Mouse (Mus musculus): ENCODE data around the gene Casp9. TPM values are rescaled to one million over a fixed set of nuclear protein-coding genes. Genes with fewer than 3 reads are reported as not detected.

Gene Casp9
- polyA plus RNA-seq, 1 experiment = 15.2 TPM

DNA sequence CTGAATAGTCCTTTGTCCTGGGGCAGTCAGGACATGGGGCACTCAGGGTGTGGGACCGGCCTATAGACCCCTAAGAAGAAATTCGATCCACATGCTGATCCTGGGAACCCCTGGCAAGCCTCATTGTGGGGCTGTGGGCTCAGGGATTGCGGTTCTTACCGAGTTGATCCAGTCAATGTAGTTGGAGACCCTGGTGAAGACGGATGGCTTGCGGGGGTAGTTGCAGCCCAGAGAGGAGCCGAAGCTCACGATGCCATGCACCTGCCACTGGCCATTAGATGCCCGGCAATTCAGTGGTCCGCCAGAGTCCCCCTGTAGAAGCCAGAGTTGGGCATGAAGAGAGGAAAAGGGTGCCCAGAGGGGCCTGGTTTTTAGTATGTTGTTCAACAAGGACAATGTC, 24.3 kb downstream of the Casp9 start:
- no peaks in the 10 kb centered on the region for H3K27me3 ChIP-seq (ENCODE audit: control insufficient read depth, insufficient read depth, insufficient read length)
- TF ChIP-seq TCF12 (IDR thresholded peaks at IDR 0.05; ENCODE audit: insufficient read depth, poor library complexity, severe bottlenecking) = no peak
- TF ChIP-seq SRF (IDR thresholded peaks at IDR 0.05; ENCODE audit: control insufficient read depth, insufficient read length, low read depth) = no peak
- no peak for TF ChIP-seq CEBPB (IDR thresholded peaks at IDR 0.05; ENCODE audit: insufficient read depth, poor library complexity, severe bottlenecking)
- no peak for TF ChIP-seq REST (IDR thresholded peaks at IDR 0.05; ENCODE audit: insufficient read depth, insufficient read length)
- no peak for TF ChIP-seq MAX (IDR thresholded peaks at IDR 0.05; ENCODE audit: low read depth)
- TF ChIP-seq POLR2A (IDR thresholded peaks at IDR 0.05; ENCODE audit: insufficient read length, low read depth) = no peak
- TF ChIP-seq USF1 (IDR thresholded peaks at IDR 0.05; ENCODE audit: low read depth) = no peak
- TF ChIP-seq E2F4 (IDR thresholded peaks at IDR 0.05; ENCODE audit: insufficient read depth) = no peak
- no peak for TF ChIP-seq POLR2AphosphoS2 (IDR thresholded peaks at IDR 0.05; ENCODE audit: insufficient read length, low read depth)
- TF ChIP-seq MYOG (IDR thresholded peaks at IDR 0.05; ENCODE audit: control insufficient read depth in 1 of 3, insufficient read depth in 1 of 3, insufficient read length in 2 of 3, low read depth in 2 of 3) = no peak
- no peak for TF ChIP-seq MYOD1 (IDR thresholded peaks at IDR 0.05; ENCODE audit: control insufficient read depth in 1 of 3, insufficient read length in 2 of 3, low read depth in 2 of 3)
- TF ChIP-seq TCF3 (IDR thresholded peaks at IDR 0.05; ENCODE audit: insufficient read length, low read depth) = no peak

DNA sequence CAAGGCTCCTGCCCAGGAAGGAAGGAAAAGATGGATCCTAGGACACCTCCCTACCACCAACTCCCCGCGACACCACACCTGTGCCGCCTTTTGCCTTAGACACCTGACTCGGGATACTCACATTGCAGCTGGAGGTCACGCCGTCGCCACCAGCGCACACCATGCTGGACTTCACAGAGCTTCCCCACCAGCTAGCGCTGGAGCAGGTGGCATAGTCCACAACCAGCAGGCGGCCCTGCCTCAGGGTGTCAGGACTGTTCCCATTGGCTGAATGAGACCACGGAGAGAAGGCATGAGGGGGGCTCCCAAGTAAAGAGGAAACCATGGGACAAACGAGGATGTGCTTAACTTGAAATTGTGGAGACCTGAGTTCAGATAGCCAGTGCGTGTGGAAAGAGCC, 25.4 kb downstream of the Casp9 start:
- no peak for TF ChIP-seq POLR2A (IDR thresholded peaks at IDR 0.05; ENCODE audit: insufficient read length, low read depth)
- no peak for TF ChIP-seq MAX (IDR thresholded peaks at IDR 0.05; ENCODE audit: low read depth)
- TF ChIP-seq CEBPB (IDR thresholded peaks at IDR 0.05; ENCODE audit: insufficient read depth, poor library complexity, severe bottlenecking) = no peak
- Histone ChIP-seq H3K79me2 (ENCODE audit: control insufficient read depth, insufficient read depth) (no peaks in the 10 kb centered on the region), H3K4me2 (ENCODE audit: low read depth) (no peak overlapping the region), H3K27me3 (ENCODE audit: control insufficient read depth, insufficient read depth, insufficient read length) (no peaks in the 10 kb centered on the region), H3K4me3 (no peak overlapping the region), H3K36me3 (ENCODE audit: control insufficient read depth, insufficient read depth) (no peaks in the 10 kb centered on the region), H3ac (ENCODE audit: control insufficient read depth, insufficient read length) (no peak overlapping the region)

More for the DNA sequence above, 24.3 kb downstream of the Casp9 start:
- H3ac ChIP-seq (ENCODE audit: control insufficient read depth, insufficient read length) = no peak overlapping the region
- H3K4me2 ChIP-seq (ENCODE audit: low read depth) = no peak overlapping the region
- H3K36me3 ChIP-seq (ENCODE audit: control insufficient read depth, insufficient read depth) = no peaks in the 10 kb centered on the region
- H3K4me3 ChIP-seq = no peak overlapping the region
- no peaks in the 10 kb centered on the region for H3K79me2 ChIP-seq (ENCODE audit: control insufficient read depth, insufficient read depth)

- H3ac ChIP-seq (ENCODE audit: control insufficient read depth, insufficient read length) = no peak overlapping the region
- TF ChIP-seq MYOD1 (IDR thresholded peaks at IDR 0.05; ENCODE audit: control insufficient read depth in 1 of 3, insufficient read length in 2 of 3, low read depth in 2 of 3) (no peak), E2F4 (IDR thresholded peaks at IDR 0.05; ENCODE audit: insufficient read depth) (no peak), REST (IDR thresholded peaks at IDR 0.05; ENCODE audit: insufficient read depth, insufficient read length) (no peak), TCF3 (IDR thresholded peaks at IDR 0.05; ENCODE audit: insufficient read length, low read depth) (no peak), SRF (IDR thresholded peaks at IDR 0.05; ENCODE audit: control insufficient read depth, insufficient read length, low read depth) (no peak), MYOG (IDR thresholded peaks at IDR 0.05; ENCODE audit: control insufficient read depth in 1 of 3, insufficient read depth in 1 of 3, insufficient read length in 2 of 3, low read depth in 2 of 3) (no peak)
Observed at GRCm38 (mm10) chr4:141819316-141819715, 25.9 kb downstream of the Casp9 start.

GRCm38 (mm10) chr4:141821178-141821577, 27.8 kb downstream of the Casp9 start:
- no peak overlapping the region for H3K4me3 ChIP-seq
- no peak overlapping the region for H3K4me2 ChIP-seq (ENCODE audit: low read depth)
- H3ac ChIP-seq (ENCODE audit: control insufficient read depth, insufficient read length) = no peak overlapping the region
- TF ChIP-seq POLR2A (IDR thresholded peaks at IDR 0.05; ENCODE audit: insufficient read length, low read depth) (no peak), CEBPB (IDR thresholded peaks at IDR 0.05; ENCODE audit: insufficient read depth, poor library complexity, severe bottlenecking) (no peak), POLR2AphosphoS2 (IDR thresholded peaks at IDR 0.05; ENCODE audit: insufficient read length, low read depth) (no peak), TCF12 (IDR thresholded peaks at IDR 0.05; ENCODE audit: insufficient read depth, poor library complexity, severe bottlenecking) (no peak), MAX (IDR thresholded peaks at IDR 0.05; ENCODE audit: low read depth) (no peak), USF1 (IDR thresholded peaks at IDR 0.05; ENCODE audit: low read depth) (no peak), TCF3 (IDR thresholded peaks at IDR 0.05; ENCODE audit: insufficient read length, low read depth) (no peak)
- H3K79me2 ChIP-seq (ENCODE audit: control insufficient read depth, insufficient read depth) = no peaks in the 10 kb centered on the region
- H3K36me3 ChIP-seq (ENCODE audit: control insufficient read depth, insufficient read depth) = no peaks in the 10 kb centered on the region
- peaks cover 5% of the 10 kb centered on the region for H3K27me3 ChIP-seq (ENCODE audit: control insufficient read depth, insufficient read depth, insufficient read length)

More at GRCm38 (mm10) chr4:141819316-141819715, 25.9 kb downstream of the Casp9 start:
- H3K27me3 ChIP-seq (ENCODE audit: control insufficient read depth, insufficient read depth, insufficient read length) = no peaks in the 10 kb centered on the region
- no peak overlapping the region for H3K4me2 ChIP-seq (ENCODE audit: low read depth)
- H3K79me2 ChIP-seq (ENCODE audit: control insufficient read depth, insufficient read depth) = no peaks in the 10 kb centered on the region
- H3K36me3 ChIP-seq (ENCODE audit: control insufficient read depth, insufficient read depth) = no peaks in the 10 kb centered on the region
- H3K4me3 ChIP-seq = no peak overlapping the region

- no peak overlapping the region for H3ac ChIP-seq (ENCODE audit: control insufficient read depth, insufficient read length)
- peaks cover 5% of the 10 kb centered on the region for H3K27me3 ChIP-seq (ENCODE audit: control insufficient read depth, insufficient read depth, insufficient read length)
- H3K4me2 ChIP-seq (ENCODE audit: low read depth) = no peak overlapping the region
- H3K4me3 ChIP-seq = no peak overlapping the region
- H3K36me3 ChIP-seq (ENCODE audit: control insufficient read depth, insufficient read depth) = no peaks in the 10 kb centered on the region
- TF ChIP-seq POLR2AphosphoS2 (IDR thresholded peaks at IDR 0.05; ENCODE audit: insufficient read length, low read depth) (no peak), E2F4 (IDR thresholded peaks at IDR 0.05; ENCODE audit: insufficient read depth) (no peak), REST (IDR thresholded peaks at IDR 0.05; ENCODE audit: insufficient read depth, insufficient read length) (no peak), MAX (IDR thresholded peaks at IDR 0.05; ENCODE audit: low read depth) (no peak), TCF12 (IDR thresholded peaks at IDR 0.05; ENCODE audit: insufficient read depth, poor library complexity, severe bottlenecking) (no peak), USF1 (IDR thresholded peaks at IDR 0.05; ENCODE audit: low read depth) (no peak), TCF3 (IDR thresholded peaks at IDR 0.05; ENCODE audit: insufficient read length, low read depth) (no peak), MYOD1 (IDR thresholded peaks at IDR 0.05; ENCODE audit: control insufficient read depth in 1 of 3, insufficient read length in 2 of 3, low read depth in 2 of 3) (no peak), CEBPB (IDR thresholded peaks at IDR 0.05; ENCODE audit: insufficient read depth, poor library complexity, severe bottlenecking) (no peak), SRF (IDR thresholded peaks at IDR 0.05; ENCODE audit: control insufficient read depth, insufficient read length, low read depth) (no peak), POLR2A (IDR thresholded peaks at IDR 0.05; ENCODE audit: insufficient read length, low read depth) (no peak), MYOG (IDR thresholded peaks at IDR 0.05; ENCODE audit: control insufficient read depth in 1 of 3, insufficient read depth in 1 of 3, insufficient read length in 2 of 3, low read depth in 2 of 3) (no peak)
- H3K79me2 ChIP-seq (ENCODE audit: control insufficient read depth, insufficient read depth) = no peaks in the 10 kb centered on the region
Observed at GRCm38 (mm10) chr4:141822089-141822488, 28.7 kb downstream of the Casp9 start.
